Mouse (Mus musculus): ENCODE measurements around the gene Wwox. TPM values are rescaled to one million over a fixed set of nuclear protein-coding genes. Genes with fewer than 3 reads are reported as not detected.

The Wwox gene
- polyA plus RNA-seq, 1 experiment from 2014 or later, result 10.9 TPM

DNA sequence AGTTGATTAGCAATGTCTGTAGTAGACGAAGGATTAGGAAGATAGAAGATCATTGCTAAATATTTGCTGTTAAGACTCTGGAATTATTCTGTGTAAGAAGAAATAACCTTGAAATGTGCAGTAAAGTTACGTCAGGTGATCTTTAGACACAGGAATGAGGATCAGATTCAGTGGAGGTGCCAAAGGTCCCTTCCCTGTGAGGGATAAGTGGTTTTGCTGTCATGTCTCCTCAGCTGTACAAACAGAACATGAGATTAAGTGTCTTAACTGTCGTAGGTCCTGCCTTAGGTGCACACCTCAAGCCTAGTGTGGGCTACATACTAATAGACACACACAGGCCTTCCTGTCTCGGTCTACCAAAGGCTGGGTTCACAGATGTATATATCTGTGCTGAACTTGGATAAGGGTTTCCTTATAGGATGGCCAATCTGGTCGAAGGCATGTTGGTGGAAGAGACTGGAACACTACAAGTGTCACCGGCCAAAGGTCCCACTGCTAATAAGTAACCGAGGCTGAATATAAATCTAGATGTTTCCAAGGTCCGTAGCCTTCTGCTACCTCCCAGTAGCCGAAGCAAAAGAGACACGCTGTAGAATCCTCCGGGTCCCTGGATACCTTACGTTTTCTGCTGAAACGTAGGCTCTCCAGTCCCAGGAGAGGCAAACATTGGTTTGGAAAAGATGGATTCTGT is 746.8 kb downstream of the Wwox start:
- Histone ChIP-seq H3K4me1 (ENCODE audit: control insufficient read depth, insufficient read depth, low read length) (peaks cover 4% of the 10 kb centered on the region; the same call in 1 of the 2 replicates), H3K9ac (ENCODE audit: low read depth, low read length) (no peak overlapping the region), H3K27me3 (replicated peaks; ENCODE audit: control insufficient read depth, insufficient read depth, low read length) (no peaks in the 10 kb centered on the region), H3K4me3 (ENCODE audit: low read length) (no peak overlapping the region), H3K9me3 (ENCODE audit: control insufficient read depth, low read length) (no peaks in the 10 kb centered on the region), H3K36me3 (ENCODE audit: control insufficient read depth, insufficient read depth, low read length) (no peaks in the 10 kb centered on the region), H3K4me2 (ENCODE audit: low read depth, low read length) (no peak overlapping the region; the same call in 1 of the 2 replicates), H3K27ac (ENCODE audit: low read length) (peak overlapping the region; percentile 65)
- WGBS, result 59% methylated on average over 13 of the region's 13 CpGs
- ATAC-seq, result peak; percentile 89

DNA sequence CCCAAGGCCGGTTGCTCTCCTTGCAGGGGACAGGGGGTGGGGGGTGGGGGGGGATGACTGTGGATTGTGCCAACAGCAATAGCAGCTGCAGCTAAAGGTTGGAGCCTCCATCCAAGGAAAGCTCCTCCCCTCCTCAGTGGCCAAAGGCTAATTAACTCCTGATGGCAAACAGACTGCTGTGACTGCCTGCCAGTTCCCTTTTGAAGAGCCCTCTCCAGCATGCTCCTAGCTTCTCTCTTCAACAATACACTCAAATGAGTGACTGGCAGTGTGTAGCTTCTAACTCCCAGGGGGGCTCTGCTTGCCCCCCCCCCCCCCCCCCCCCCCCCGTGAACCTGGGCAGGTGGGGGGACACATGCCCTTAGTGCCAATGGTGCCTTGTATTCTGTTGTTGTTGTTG is 747.4 kb downstream of the Wwox start:
- no peaks in the 10 kb centered on the region for H3K27me3 ChIP-seq (replicated peaks; ENCODE audit: control insufficient read depth, insufficient read depth, low read length)
- peak; percentile 14 for ATAC-seq
- H3K36me3 ChIP-seq (ENCODE audit: control insufficient read depth, insufficient read depth, low read length), result no peaks in the 10 kb centered on the region
- H3K4me2 ChIP-seq (ENCODE audit: low read depth, low read length), result no peak overlapping the region; the same call in 1 of the 2 replicates
- H3K9ac ChIP-seq (ENCODE audit: low read depth, low read length), result no peak overlapping the region
- no peaks in the 10 kb centered on the region for H3K9me3 ChIP-seq (ENCODE audit: control insufficient read depth, low read length)
- H3K4me1 ChIP-seq (ENCODE audit: control insufficient read depth, insufficient read depth, low read length), result peaks cover 4% of the 10 kb centered on the region; the same call in 1 of the 2 replicates
- no peak overlapping the region for H3K4me3 ChIP-seq (ENCODE audit: low read length)
- WGBS, result 14% methylated on average over 2 of the region's 2 CpGs
- H3K27ac ChIP-seq (ENCODE audit: low read length), result peak overlapping the region; percentile 65; the same call in 1 of the 2 replicates

DNA sequence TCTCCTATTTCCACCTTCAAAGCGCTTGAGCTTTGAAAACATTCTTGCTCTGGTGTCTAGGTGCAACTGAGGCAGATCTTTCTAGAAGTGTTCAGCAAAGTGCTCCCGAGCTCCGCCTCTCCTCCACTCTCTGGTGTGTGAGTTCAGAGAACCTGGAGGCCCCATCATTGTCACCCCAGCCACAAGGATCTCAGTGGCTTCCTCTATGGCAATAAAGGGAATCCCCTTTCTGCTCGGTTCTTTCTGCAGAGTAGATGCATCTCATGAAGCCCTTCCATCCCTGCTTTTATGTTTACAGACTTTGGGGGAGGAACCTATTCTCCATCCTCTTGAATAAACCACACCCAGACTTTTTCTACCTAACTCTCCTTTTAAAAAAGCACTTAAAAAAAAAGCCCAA is 749.0 kb downstream of the Wwox start:
- Histone ChIP-seq H3K27me3 (replicated peaks; ENCODE audit: control insufficient read depth, insufficient read depth, low read length) (no peaks in the 10 kb centered on the region), H3K4me3 (ENCODE audit: low read length) (no peak overlapping the region), H3K4me1 (ENCODE audit: control insufficient read depth, insufficient read depth, low read length) (peaks cover 4% of the 10 kb centered on the region; the same call in 1 of the 2 replicates), H3K9ac (ENCODE audit: low read depth, low read length) (no peak overlapping the region), H3K4me2 (ENCODE audit: low read depth, low read length) (no peak overlapping the region), H3K9me3 (ENCODE audit: control insufficient read depth, low read length) (no peaks in the 10 kb centered on the region), H3K27ac (ENCODE audit: low read length) (no peak overlapping the region), H3K36me3 (ENCODE audit: control insufficient read depth, insufficient read depth, low read length) (no peaks in the 10 kb centered on the region)
- WGBS, result 87% methylated on average over 4 of the region's 4 CpGs
- ATAC-seq, result no peak

DNA sequence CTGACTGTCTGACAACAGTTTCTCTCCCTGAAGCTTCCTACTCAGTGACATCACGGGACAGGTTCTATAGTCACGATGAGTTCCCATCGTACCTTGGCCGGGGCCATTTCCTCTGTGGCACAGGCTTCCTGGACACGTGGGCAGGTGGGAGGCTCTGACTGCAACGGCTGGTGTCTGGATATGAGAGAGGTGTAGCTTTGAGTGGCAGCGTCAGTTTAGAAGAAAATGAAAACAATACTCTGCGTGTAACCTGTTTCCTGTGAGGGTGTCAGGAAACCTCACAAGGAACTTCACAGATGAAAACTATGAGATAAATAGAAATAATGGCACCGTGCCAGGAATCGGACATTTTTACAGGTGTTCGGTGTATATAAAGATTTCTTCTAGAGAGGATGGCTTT is 750.4 kb downstream of the Wwox start:
- no peak overlapping the region for H3K4me2 ChIP-seq (ENCODE audit: low read depth, low read length)
- H3K4me3 ChIP-seq (ENCODE audit: low read length), result no peak overlapping the region
- H3K27me3 ChIP-seq (replicated peaks; ENCODE audit: control insufficient read depth, insufficient read depth, low read length), result no peaks in the 10 kb centered on the region
- H3K9me3 ChIP-seq (ENCODE audit: control insufficient read depth, low read length), result no peaks in the 10 kb centered on the region
- H3K27ac ChIP-seq (ENCODE audit: low read length), result no peak overlapping the region
- WGBS, result 66% methylated on average over 11 of the region's 11 CpGs
- no peak for ATAC-seq
- H3K4me1 ChIP-seq (ENCODE audit: control insufficient read depth, insufficient read depth, low read length), result peaks cover 4% of the 10 kb centered on the region; the same call in 1 of the 2 replicates
- no peak overlapping the region for H3K9ac ChIP-seq (ENCODE audit: low read depth, low read length)
- no peaks in the 10 kb centered on the region for H3K36me3 ChIP-seq (ENCODE audit: control insufficient read depth, insufficient read depth, low read length)

DNA sequence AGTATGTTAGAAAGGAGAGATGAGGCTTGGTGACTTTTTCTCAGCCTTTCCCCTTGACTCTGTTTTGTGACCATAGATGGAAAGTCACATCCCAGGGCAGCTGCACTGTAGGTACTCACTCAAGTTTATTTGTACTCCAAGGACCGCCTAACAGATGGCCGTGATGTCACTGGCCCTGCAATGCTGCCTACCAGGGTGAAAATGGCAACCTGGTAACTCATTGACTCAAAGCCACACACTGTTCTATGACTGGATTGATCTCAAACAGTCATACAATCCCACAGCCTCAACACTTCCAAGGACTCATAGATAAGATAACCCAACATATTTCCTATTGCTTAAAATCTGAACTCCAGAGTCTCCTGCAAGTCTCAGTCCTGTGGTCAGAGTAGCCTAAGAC is 754.3 kb downstream of the Wwox start:
- ATAC-seq, result peak; percentile 63
- WGBS, result 52% methylated on average over 2 of the region's 2 CpGs
- Histone ChIP-seq H3K36me3 (ENCODE audit: control insufficient read depth, insufficient read depth, low read length) (no peaks in the 10 kb centered on the region), H3K27ac (ENCODE audit: low read length) (no peak overlapping the region), H3K9me3 (ENCODE audit: control insufficient read depth, low read length) (no peaks in the 10 kb centered on the region), H3K4me2 (ENCODE audit: low read depth, low read length) (no peak overlapping the region), H3K9ac (ENCODE audit: low read depth, low read length) (no peak overlapping the region), H3K4me1 (ENCODE audit: control insufficient read depth, insufficient read depth, low read length) (no peaks in the 10 kb centered on the region), H3K4me3 (ENCODE audit: low read length) (no peak overlapping the region), H3K27me3 (replicated peaks; ENCODE audit: control insufficient read depth, insufficient read depth, low read length) (no peaks in the 10 kb centered on the region)

DNA sequence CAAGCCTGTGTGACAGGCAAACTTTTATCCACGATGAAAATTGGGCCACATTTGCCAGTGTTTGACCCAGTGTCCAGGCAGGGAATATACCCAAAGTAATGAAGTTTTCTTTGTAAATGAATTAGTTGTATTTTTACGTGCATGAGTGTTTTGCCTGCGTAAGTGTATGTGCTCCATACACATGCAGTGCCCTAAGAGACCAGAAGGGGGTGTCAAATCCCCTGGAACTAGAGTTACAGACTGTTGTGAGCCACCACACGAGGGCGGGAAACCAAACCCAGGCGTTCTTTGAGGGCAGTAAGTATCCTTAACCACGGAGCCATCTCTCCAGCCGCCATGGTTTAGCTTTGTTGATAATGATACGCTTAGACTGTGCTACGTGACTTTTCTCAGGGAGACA is 755.9 kb downstream of the Wwox start:
- Histone ChIP-seq H3K9me3 (ENCODE audit: control insufficient read depth, low read length) (no peaks in the 10 kb centered on the region), H3K27me3 (replicated peaks; ENCODE audit: control insufficient read depth, insufficient read depth, low read length) (no peaks in the 10 kb centered on the region), H3K9ac (ENCODE audit: low read depth, low read length) (no peak overlapping the region), H3K4me3 (ENCODE audit: low read length) (no peak overlapping the region), H3K4me2 (ENCODE audit: low read depth, low read length) (no peak overlapping the region), H3K27ac (ENCODE audit: low read length) (no peak overlapping the region), H3K36me3 (ENCODE audit: control insufficient read depth, insufficient read depth, low read length) (no peaks in the 10 kb centered on the region), H3K4me1 (ENCODE audit: control insufficient read depth, insufficient read depth, low read length) (0 out of 2 replicates have a peak, but pooled peaks cover 3% of the 10 kb centered on the region)
- no peak for ATAC-seq
- 92% methylated on average over 10 of the region's 10 CpGs for WGBS

DNA sequence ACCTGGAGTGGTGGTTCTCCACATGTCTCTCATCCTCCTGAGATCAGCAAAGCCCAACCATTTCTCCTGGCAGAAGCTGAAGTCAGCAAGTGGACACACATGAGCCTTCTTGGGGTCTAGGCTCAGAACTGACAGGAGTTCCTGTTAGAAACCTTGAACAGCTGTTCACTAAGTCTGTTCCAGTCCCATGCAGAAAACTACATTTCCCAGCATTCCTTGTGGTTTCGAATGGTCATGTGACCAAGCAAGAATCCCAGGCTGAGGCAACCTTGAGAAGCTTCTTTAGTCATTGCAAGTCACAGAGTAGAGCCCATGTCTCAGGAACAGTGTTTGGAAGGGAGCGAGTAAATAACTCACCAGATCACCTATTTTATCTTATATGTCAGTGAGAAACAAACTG is 757.4 kb downstream of the Wwox start:
- H3K27me3 ChIP-seq (replicated peaks; ENCODE audit: control insufficient read depth, insufficient read depth, low read length), result no peaks in the 10 kb centered on the region
- H3K9me3 ChIP-seq (ENCODE audit: control insufficient read depth, low read length), result no peaks in the 10 kb centered on the region
- H3K4me2 ChIP-seq (ENCODE audit: low read depth, low read length), result no peak overlapping the region
- no peak for ATAC-seq
- no peaks in the 10 kb centered on the region for H3K36me3 ChIP-seq (ENCODE audit: control insufficient read depth, insufficient read depth, low read length)
- H3K4me3 ChIP-seq (ENCODE audit: low read length), result no peak overlapping the region
- 59% methylated on average over 2 of the region's 2 CpGs for WGBS
- H3K9ac ChIP-seq (ENCODE audit: low read depth, low read length), result no peak overlapping the region
- H3K27ac ChIP-seq (ENCODE audit: low read length), result no peak overlapping the region
- 0 out of 2 replicates have a peak, but pooled peaks cover 3% of the 10 kb centered on the region for H3K4me1 ChIP-seq (ENCODE audit: control insufficient read depth, insufficient read depth, low read length)

DNA sequence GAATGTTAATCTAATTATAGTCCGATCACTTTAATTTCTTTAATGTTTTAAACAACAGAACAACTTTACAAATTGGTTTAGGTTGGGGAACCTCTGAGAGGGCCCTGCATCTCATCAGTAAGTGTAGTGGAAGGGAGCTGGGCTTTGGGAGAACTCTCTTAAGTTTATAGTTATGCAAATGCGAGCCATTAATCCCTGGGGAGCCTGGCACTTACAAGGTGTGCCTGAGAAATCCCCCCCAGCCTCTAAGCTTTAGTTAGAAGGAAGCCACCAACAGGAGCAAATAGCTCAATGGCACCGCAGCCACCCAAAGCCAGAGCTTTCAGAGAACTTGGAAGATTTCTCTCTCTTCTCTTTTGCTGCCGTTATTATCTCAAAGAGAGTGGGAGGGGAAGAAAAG is 759.7 kb downstream of the Wwox start:
- no peak for ATAC-seq
- H3K4me1 ChIP-seq (ENCODE audit: control insufficient read depth, insufficient read depth, low read length), result 0 out of 2 replicates have a peak, but pooled peaks cover 3% of the 10 kb centered on the region
- H3K9me3 ChIP-seq (ENCODE audit: control insufficient read depth, low read length), result no peaks in the 10 kb centered on the region
- H3K4me3 ChIP-seq (ENCODE audit: low read length), result no peak overlapping the region
- no peak overlapping the region for H3K4me2 ChIP-seq (ENCODE audit: low read depth, low read length)
- no peak overlapping the region for H3K27ac ChIP-seq (ENCODE audit: low read length)
- no peak overlapping the region for H3K9ac ChIP-seq (ENCODE audit: low read depth, low read length)
- WGBS, result 41% methylated on average over 4 of the region's 4 CpGs
- H3K27me3 ChIP-seq (replicated peaks; ENCODE audit: control insufficient read depth, insufficient read depth, low read length), result no peaks in the 10 kb centered on the region
- H3K36me3 ChIP-seq (ENCODE audit: control insufficient read depth, insufficient read depth, low read length), result no peaks in the 10 kb centered on the region

DNA sequence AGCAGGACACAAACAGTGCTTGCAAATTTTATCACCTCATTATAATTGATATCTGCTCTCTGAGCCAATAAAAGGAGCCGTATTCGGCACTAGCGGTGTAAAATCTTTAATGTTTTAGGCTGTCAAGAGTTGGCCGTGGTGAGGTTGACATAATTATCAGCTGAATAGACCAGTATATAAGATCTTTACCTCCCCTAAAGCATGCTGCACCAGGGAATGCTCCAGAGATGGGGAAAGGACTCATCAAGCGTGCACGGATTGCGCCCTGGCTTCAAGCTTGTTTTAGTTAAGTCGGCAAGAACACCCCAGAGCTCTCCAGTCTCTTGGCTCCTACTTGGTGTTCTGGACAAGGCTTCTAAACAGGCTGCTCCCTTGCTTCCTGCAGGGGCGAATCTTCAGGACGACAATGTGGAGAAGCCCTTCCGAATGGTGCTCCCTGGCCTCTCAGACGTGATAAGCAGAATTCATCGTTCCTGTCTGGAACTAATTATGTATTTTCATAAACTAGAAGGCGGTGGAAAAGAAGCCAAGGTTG is 760.2 kb downstream of the Wwox start:
- no peak for ATAC-seq
- WGBS, result 31% methylated on average over 14 of the region's 14 CpGs

More for the DNA sequence above, 760.2 kb downstream of the Wwox start:
- no peaks in the 10 kb centered on the region for H3K36me3 ChIP-seq (ENCODE audit: control insufficient read depth, insufficient read depth, low read length)
- no peaks in the 10 kb centered on the region for H3K9me3 ChIP-seq (ENCODE audit: control insufficient read depth, low read length)
- H3K4me1 ChIP-seq (ENCODE audit: control insufficient read depth, insufficient read depth, low read length), result 0 out of 2 replicates have a peak, but pooled peaks cover 3% of the 10 kb centered on the region
- H3K27ac ChIP-seq (ENCODE audit: low read length), result no peak overlapping the region
- no peaks in the 10 kb centered on the region for H3K27me3 ChIP-seq (replicated peaks; ENCODE audit: control insufficient read depth, insufficient read depth, low read length)
- no peak overlapping the region for H3K4me2 ChIP-seq (ENCODE audit: low read depth, low read length)
- H3K4me3 ChIP-seq (ENCODE audit: low read length), result no peak overlapping the region
- no peak overlapping the region for H3K9ac ChIP-seq (ENCODE audit: low read depth, low read length)

Data from intestine, embryonic 16.5 days (tissue).